Mouse (Mus musculus): Measurements from ENCODE around the gene Nelfa. TPM values are rescaled to one million over a fixed set of nuclear protein-coding genes. Genes with fewer than 3 reads are reported as not detected.

Nelfa gene
- polyA plus RNA-seq, 1 experiment from 2014 or later = 33.8 TPM

- ATAC-seq (ENCODE audit: low FRiP score) = no peak
- peaks cover 39% of the 10 kb centered on the region for H3K36me3 ChIP-seq
Measured at GRCm38 (mm10) chr5:33875472-33875871, 60.7 kb downstream of the Nelfa start.

GRCm38 (mm10) chr5:33857693-33858092, 78.5 kb downstream of the Nelfa start:
- Histone ChIP-seq H3K4me1 (no peaks in the 10 kb centered on the region), H3K9me3 (replicated peaks) (no peaks in the 10 kb centered on the region), H3K27me3 (replicated peaks) (no peaks in the 10 kb centered on the region), H3K36me3 (peaks cover 48% of the 10 kb centered on the region), H3K4me3 (replicated peaks) (no peak overlapping the region), H3K27ac (replicated peaks) (no peak overlapping the region), H3K9ac (replicated peaks) (no peak overlapping the region), H3K4me2 (no peak overlapping the region)
- ATAC-seq (ENCODE audit: low FRiP score) = no peak

More at GRCm38 (mm10) chr5:33875472-33875871, 60.7 kb downstream of the Nelfa start:
- Histone ChIP-seq H3K4me1 (no peaks in the 10 kb centered on the region), H3K27me3 (replicated peaks) (no peaks in the 10 kb centered on the region), H3K4me3 (replicated peaks) (no peak overlapping the region), H3K4me2 (no peak overlapping the region), H3K9ac (replicated peaks) (no peak overlapping the region), H3K9me3 (replicated peaks) (no peaks in the 10 kb centered on the region), H3K27ac (replicated peaks) (no peak overlapping the region)
- WGBS = 100% methylated on average over 1 of the region's 1 CpGs

- no peak overlapping the region for H3K9ac ChIP-seq (replicated peaks)
- H3K4me3 ChIP-seq (replicated peaks) = no peak overlapping the region
- no peaks in the 10 kb centered on the region for H3K9me3 ChIP-seq (replicated peaks)
- ATAC-seq (ENCODE audit: low FRiP score) = no peak
- H3K4me1 ChIP-seq = no peaks in the 10 kb centered on the region
- WGBS = 74% methylated on average over 2 of the region's 2 CpGs
- no peak overlapping the region for H3K4me2 ChIP-seq
- H3K27me3 ChIP-seq (replicated peaks) = no peaks in the 10 kb centered on the region
- H3K36me3 ChIP-seq = peaks cover 30% of the 10 kb centered on the region
- H3K27ac ChIP-seq (replicated peaks) = no peak overlapping the region
Measured at GRCm38 (mm10) chr5:33854019-33854418, 82.2 kb downstream of the Nelfa start.

DNA sequence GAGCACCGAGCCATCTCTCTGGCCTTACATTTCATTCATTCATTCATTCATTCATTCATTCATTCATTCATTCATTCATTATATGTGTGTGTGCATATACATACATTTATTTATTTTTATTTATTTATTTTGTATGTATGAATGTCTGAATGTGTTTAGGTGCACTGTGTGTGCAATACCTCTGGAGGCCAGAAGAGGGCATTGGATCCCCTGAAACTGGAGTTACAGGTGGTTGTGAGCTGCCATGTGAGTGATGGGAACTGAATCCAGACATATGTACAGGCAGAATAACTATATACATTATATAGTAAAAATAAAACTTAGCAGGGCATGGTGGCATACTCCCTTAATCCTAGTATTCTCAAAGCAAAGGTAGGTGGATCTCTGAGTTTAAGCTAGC, 83.1 kb downstream of the Nelfa start:
- WGBS = 100% methylated on average over 1 of the region's 1 CpGs
- Histone ChIP-seq H3K9me3 (replicated peaks) (no peaks in the 10 kb centered on the region), H3K27ac (replicated peaks) (no peak overlapping the region), H3K27me3 (replicated peaks) (no peaks in the 10 kb centered on the region), H3K4me2 (no peak overlapping the region), H3K9ac (replicated peaks) (no peak overlapping the region), H3K4me3 (replicated peaks) (no peak overlapping the region), H3K4me1 (no peaks in the 10 kb centered on the region), H3K36me3 (peaks cover 24% of the 10 kb centered on the region)
- ATAC-seq (ENCODE audit: low FRiP score) = no peak

DNA sequence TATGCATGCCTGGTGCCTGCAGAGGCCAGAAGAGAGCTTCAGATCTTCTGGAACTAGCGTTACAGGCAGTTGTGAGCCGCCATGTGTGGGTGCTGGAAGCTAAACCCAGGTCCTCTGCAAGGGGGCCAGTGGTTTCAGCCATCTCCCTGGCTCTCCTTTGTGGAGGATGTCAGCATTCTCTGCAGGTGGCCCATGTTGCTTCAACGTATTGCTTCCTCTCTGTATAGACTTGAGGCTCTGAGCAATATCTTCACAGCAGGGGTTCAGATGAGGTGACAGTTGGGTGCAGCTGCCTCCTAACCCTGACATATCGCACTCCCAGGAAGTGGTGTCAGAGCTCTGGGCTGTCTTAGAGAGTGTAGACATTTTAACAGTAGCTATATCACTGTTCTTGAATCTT, 84.7 kb downstream of the Nelfa start:
- 83% methylated on average over 4 of the region's 4 CpGs for WGBS
- no peaks in the 10 kb centered on the region for H3K27me3 ChIP-seq (replicated peaks)
- no peak overlapping the region for H3K4me3 ChIP-seq (replicated peaks)
- no peaks in the 10 kb centered on the region for H3K9me3 ChIP-seq (replicated peaks)
- H3K4me1 ChIP-seq = no peaks in the 10 kb centered on the region
- ATAC-seq (ENCODE audit: low FRiP score) = no peak
- H3K36me3 ChIP-seq = peaks cover 13% of the 10 kb centered on the region
- no peak overlapping the region for H3K4me2 ChIP-seq
- H3K27ac ChIP-seq (replicated peaks) = no peak overlapping the region
- no peak overlapping the region for H3K9ac ChIP-seq (replicated peaks)

Small RNAs within 50 kb of the gene (microRNA-seq; reads per million reads assigned to microRNA genes)
- not detected for gene Mir7024

Other genes with a start within 250 kb of the Nelfa start
- 36.0 and 43.6 TPM in 2 replicates for gene Fgfr3, start 214.7 kb downstream of the Nelfa start, polyA plus RNA-seq (2015; fragmentation: Nextera tagmentation; extraction: Ambion mirVana)
- gene Letm1, start 153.6 kb downstream of the Nelfa start, polyA plus RNA-seq (2015; fragmentation: Nextera tagmentation; extraction: Ambion mirVana) = 68.3 and 72.4 TPM in 2 replicates
- gene Nsd2, start 115.7 kb downstream of the Nelfa start, polyA plus RNA-seq (2015; fragmentation: Nextera tagmentation; extraction: Ambion mirVana) = 56.7 and 61.8 TPM in 2 replicates
- 459 and 621 TPM in 2 replicates for gene Gm1673, start 47.0 kb upstream of the Nelfa start, polyA plus RNA-seq (2015; fragmentation: Nextera tagmentation; extraction: Ambion mirVana)
- 4.8 and 6.4 TPM in 2 replicates for gene Nat8l, start 59.6 kb upstream of the Nelfa start, polyA plus RNA-seq (2015; fragmentation: Nextera tagmentation; extraction: Ambion mirVana)
- 0.31 and 0.52 TPM in 2 replicates for gene Poln, start 233.0 kb upstream of the Nelfa start, polyA plus RNA-seq (2015; fragmentation: Nextera tagmentation; extraction: Ambion mirVana)
- gene Haus3, start 233.1 kb upstream of the Nelfa start, polyA plus RNA-seq (2015; fragmentation: Nextera tagmentation; extraction: Ambion mirVana) = 13.1 and 19.2 TPM in 2 replicates